Mouse (Mus musculus) bone marrow, adult 2 months (tissue): ENCODE data around the gene Marf1. TPM values are rescaled to one million over a fixed set of nuclear protein-coding genes. Genes with fewer than 3 reads are reported as not detected.

Source experiments
- H3K27ac ChIP-seq: fragments of 200-500 bp; 2 replicates; pipeline ENCODE4 v1.5.1; 2012; ENCODE audit warnings: low read depth, mild to moderate bottlenecking, control low read depth, inconsistent platforms, low read length; ENCODE audit not compliant: control insufficient read depth, poor library complexity, insufficient read depth
- H3K4me1 ChIP-seq: fragments of 200-500 bp; 2 replicates; pipeline ENCODE4 v1.6.1; 2011; ENCODE audit warnings: low read length; ENCODE audit not compliant: control insufficient read depth, insufficient read depth
- H3K4me3 ChIP-seq: fragments of 200-500 bp; replicated peaks from 2 replicates; pipeline ENCODE3; 2011; ENCODE audit warnings: mild to moderate bottlenecking, low read depth, low read length, control low read depth; ENCODE audit not compliant: control insufficient read depth
- CTCF ChIP-seq: fragments of 200-500 bp; IDR thresholded peaks from 2 replicates; pipeline ENCODE4 v1.5.1; 2011; ENCODE audit warnings: low read length, control low read depth; ENCODE audit not compliant: control insufficient read depth, insufficient read depth
- POLR2A ChIP-seq: fragments of 200-500 bp; IDR thresholded peaks from 2 replicates; pipeline ENCODE4 v1.6.1; 2011; ENCODE audit warnings: low read depth, mild to moderate bottlenecking, control low read depth, low read length, borderline replicate concordance; ENCODE audit not compliant: control insufficient read depth
- WGBS: fragments of 180-500 bp; shearing (Covaris S2); methylation state at CpG from one replicate; pipeline ENCODE4 v1.1.7; 2018; 5-methylcytosine and 5-hydroxymethylcytosine counted together
- polyA plus RNA-seq: library from polyadenylated mRNA; stranded (reverse); fragments of >200 nt; gene quantifications from 2 replicates; pipeline ENCODE4 v1.2.4, GENCODE M21; 2011; ENCODE audit warnings: low replicate concordance; ENCODE audit not compliant: missing spikeins, insufficient read depth, insufficient read length

The Marf1 gene
- polyA plus RNA-seq, 1 experiment = 31.2 TPM

DNA sequence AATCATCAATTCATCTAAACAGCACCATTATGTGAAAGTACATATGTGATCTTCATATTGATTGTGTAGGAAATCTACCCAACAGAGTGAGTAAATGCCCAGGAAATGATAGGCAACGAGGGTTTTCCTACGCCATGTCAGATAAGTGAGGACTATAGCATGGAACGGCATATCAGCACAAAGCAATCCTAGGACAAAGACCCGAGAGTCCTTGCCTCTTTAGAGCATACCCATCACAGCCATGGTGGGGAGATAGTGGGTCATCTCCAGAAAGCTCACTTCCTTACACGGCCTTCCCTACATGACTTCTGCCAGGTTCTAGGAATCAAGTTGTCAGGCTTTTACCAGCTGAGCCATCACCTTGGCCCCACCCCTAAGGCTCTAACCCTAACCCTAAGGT is 103.3 kb downstream of the Marf1 start:
- Histone ChIP-seq H3K4me1 (no peaks in the 10 kb centered on the region), H3K27ac (no peak overlapping the region; the same call in 1 of the 2 replicates), H3K4me3 (no peak overlapping the region)
- 82% methylated on average over 5 of the region's 5 CpGs for WGBS
- no peak for TF ChIP-seq CTCF
- TF ChIP-seq POLR2A = no peak

Other genes with a start within 250 kb of the Marf1 start
- gene 2900011O08Rik, start 176.7 kb downstream of the Marf1 start, polyA plus RNA-seq = 1.6 TPM in 1 of 2 replicates, not detected in the other
- 3.8 TPM in 1 of 2 replicates, not detected in the other for gene Ifitm7, start 176.5 kb downstream of the Marf1 start, polyA plus RNA-seq
- 59.2 and 76.7 TPM in 2 replicates for gene Nde1, start 76 bp downstream of the Marf1 start, polyA plus RNA-seq
- gene Myh11, start 128.0 kb upstream of the Marf1 start, polyA plus RNA-seq = 0.31 and 1.1 TPM in 2 replicates
- 45.6 and 59.1 TPM in 2 replicates for gene Fopnl, start 154.1 kb upstream of the Marf1 start, polyA plus RNA-seq
- gene Abcc1, start 198.2 kb upstream of the Marf1 start, polyA plus RNA-seq = 3.9 and 9.1 TPM in 2 replicates